Mouse (Mus musculus): ENCODE results near the gene Ndufc1.
"Not testable (repeated sequence)": the region's sequence is repeated elsewhere in the genome, so short reads cannot be mapped to it uniquely, and the experiment has no call there.

Gene Ndufc1

DNA sequence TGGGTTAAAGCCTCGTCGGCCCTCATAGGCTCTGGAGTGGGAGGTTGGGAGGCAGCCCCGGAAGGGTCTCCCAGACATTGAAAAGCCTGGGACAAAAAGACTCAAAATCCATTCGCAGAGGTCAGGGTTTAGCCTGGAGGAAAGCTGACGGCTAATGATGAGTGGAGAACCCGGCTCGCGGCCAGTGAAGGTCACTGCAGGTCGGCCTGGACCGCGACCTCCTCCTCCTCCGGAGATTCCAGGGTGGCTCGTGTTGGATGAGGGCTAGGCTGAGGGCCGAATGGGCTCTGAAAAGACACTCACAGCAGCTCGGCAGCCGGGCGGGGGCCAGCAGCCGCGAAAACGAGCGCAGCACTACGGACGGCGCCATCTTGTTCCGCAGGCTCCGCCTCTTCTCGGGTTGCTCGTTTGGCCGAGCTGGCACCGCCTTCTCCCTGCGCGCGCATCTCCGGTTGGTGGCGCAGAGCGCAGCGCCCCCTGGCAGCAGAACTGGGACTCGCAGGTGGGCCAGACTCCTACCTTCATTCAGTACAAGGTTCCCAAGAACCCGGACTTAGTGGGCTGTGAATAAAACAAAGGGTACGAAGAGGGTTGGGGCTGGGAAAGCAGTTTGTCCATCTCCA, at the start of gene Ndufc1:
Ndufc1 (minus strand) TSS at position 428 of the 623 bp plus-strand sequence.
- DNase-seq: peak; percentile 97

DNA sequence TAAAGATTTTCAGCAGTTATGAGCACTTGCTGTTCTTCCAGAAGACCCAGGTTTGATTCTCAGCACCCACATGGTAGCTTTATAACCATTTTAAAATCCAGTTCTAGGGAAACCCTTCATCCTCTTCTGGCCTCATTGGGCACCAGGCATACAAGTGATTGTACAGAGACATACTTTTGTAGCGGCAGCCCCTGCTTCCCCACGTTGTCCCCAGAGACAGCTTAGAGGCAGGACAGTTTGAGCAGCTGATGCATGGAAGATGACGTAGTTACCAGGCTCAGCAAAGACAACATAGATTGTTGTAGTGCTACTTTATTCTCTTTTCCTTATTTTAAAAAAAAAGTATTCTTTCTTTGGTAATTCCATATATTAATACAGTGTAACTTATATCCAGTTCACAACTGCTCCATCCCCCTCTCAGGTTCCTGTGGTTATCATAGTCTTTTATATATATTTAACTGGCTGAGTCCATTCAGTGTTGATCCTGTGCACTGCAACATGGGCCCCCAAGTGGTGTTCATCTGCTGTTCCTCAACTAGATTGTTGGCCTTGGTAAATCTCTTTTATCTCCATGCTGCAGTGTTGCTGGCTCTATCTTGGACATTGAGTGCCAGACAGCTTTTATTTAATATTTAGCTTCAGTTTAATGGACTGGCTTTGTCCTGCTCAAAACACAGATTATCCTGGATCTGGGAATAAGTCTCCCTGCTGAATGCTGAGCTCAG, 26.2 kb upstream of the Ndufc1 start:
- DNase-seq: no peak

DNA sequence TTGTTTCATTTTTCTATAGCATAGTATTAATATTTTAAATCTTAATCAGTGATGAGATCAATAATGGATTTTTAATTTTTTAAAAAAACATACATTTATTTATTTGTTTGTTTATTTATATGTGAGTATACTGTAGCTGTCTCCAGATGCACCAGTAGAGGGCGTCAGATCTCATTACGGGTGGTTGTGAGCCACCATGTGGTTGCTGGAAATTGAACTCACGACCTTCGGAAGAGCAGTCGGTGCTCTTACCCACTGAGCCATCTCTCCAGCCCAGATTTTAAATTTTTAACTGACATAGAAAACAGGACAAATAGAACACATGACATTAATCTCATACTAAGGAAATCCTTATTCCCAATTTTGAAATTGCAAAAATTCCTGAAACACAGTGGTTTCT, 25.6 kb upstream of the Ndufc1 start:
- not testable (repeated sequence) for DNase-seq

DNA sequence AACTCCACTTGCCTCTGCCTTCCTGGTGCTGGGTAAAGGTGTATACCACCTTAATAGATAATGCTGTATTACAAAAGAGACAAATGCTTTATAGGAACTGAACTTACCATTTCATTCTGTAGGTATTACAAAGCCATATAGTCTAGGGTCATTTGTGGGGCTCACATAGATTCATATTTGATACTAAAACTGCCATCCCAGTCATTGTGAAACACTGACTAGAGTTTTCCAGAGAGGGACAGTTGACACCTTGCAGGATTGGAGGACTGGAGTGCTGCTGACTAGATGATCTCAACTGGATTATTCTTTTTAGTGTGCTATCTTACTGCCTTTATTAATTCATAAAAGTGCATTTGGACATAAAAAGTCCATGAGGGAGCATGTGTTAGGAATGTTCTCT, 16.6 kb upstream of the Ndufc1 start:
- no peak for DNase-seq

DNA sequence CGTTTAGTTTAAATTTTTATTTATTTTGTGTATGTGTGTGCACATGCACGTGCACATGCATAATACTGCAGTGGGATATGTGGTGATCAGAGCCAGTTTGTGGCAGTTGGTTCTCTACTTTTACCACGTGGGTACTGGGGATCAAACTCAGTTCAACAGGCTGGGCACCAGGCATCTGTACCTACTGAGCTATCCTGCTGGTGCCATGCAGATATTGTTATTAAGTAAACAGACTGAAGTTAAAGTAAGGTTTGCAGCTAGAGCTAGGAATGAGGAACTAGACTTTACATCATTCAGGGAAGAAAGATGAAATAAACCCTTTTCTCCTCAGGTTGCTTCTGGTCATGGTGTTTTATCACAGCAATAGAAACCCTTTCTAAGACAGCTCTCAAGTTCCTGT, 13.1 kb upstream of the Ndufc1 start:
- DNase-seq: no peak

DNA sequence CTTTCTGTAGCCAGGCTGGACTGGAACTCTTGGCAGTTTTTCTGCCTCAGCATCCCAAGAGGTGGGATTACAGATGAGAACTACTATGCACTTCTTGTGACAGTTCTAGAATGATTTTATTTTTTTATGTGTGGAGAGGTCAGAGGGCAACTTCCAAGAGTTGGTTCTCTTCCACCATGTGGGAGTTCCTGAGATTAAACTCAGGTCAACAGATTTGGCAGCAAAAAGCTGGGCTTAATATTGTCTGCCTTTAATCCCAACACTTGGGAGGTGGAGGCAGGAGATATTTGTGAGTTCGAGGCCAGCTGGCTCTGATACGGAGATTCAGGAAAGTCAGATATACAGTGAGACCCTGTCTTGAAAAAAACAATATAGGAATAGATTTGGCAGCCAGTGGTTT, 9.2 kb upstream of the Ndufc1 start:
- DNase-seq: no peak

DNA sequence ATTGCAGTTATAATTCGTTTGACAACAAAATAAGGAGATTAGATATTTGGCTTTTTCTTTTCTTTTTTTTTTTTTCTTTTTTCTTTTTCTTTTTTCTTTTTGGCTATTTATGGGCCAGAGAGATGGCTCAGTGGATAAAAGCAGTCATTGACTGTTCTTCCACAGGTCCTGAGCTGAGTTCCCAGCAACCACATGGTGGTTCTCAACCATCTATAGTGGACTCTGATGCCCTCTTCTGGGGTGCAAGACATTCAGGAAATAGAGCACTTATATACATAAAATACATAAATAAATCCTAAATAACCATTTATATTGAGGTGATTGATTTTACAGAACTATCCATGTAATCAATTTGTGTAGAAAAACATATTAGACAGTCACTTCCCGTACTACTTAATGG, 8.7 kb upstream of the Ndufc1 start:
- DNase-seq: no peak

DNA sequence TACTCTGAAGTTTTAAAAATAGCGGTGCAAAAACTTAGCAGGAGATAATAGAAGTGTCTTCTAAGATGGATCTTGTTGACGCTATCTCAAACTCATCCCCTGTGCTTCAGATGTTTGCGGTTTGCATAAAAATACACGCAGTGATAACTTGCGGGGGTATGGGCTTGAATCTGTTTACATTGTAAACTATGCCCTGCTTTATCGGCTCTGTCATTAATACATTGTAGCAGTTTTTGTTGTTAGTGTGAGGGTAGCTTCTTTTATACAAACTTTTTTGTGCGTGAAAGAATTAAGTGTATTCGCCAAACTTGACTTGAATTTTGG, 8.3 kb upstream of the Ndufc1 start:
- DNase-seq: no peak

DNA sequence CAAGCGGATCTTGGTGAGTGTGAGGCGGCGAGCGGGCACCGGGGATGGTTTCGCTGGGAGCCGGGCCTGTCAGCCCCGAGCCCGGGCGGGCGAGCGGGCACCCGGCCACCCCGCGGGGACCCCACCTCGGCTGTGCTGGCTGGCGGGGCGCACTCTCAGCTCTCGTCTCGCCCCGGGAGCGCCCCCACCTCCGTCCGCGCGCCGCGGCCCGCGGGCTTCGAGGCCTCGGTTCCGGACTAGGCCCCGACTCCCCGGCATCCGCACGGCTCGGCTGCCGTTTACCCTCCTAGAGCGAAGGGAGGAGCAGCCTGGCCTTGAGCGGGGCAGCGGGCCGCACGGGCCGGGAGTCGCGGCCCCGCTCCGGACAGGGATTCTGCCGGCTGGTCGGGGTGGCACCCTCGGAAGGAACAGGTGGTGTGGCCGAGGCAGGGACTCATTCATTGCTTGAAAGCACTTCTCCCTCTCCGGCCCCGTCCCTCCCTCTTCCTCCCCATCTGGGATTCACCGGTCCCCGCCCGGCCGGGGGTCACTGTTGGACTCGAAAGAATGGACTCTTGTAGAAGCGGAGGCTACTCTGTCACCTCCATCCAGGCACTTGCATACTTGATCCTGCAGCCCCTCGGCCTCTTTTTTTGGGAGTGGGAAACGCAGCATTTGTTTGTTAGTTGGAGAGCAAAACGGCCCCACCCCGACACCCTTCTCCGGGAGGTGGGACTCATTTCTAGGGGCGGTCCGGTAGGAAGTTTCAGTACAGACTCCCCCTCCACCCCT, 7.8 kb upstream of the Ndufc1 start:
- peak; percentile 69 for DNase-seq

DNA sequence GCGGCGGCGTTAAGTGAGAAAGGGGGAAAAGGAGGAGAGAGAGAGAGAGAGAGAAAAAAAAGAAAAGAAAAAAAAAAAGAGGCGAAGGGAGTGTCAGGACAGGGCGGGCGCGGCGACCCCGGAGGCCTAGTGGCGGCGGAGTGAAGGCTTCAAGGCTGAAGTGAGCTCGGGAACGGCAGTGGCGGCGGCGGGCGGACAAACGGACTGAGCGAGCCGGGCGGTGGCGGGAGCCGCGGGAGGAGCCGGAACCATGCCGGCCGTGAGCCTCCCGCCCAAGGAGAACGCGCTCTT, 7.2 kb upstream of the Ndufc1 start:
- DNase-seq: no peak

DNA sequence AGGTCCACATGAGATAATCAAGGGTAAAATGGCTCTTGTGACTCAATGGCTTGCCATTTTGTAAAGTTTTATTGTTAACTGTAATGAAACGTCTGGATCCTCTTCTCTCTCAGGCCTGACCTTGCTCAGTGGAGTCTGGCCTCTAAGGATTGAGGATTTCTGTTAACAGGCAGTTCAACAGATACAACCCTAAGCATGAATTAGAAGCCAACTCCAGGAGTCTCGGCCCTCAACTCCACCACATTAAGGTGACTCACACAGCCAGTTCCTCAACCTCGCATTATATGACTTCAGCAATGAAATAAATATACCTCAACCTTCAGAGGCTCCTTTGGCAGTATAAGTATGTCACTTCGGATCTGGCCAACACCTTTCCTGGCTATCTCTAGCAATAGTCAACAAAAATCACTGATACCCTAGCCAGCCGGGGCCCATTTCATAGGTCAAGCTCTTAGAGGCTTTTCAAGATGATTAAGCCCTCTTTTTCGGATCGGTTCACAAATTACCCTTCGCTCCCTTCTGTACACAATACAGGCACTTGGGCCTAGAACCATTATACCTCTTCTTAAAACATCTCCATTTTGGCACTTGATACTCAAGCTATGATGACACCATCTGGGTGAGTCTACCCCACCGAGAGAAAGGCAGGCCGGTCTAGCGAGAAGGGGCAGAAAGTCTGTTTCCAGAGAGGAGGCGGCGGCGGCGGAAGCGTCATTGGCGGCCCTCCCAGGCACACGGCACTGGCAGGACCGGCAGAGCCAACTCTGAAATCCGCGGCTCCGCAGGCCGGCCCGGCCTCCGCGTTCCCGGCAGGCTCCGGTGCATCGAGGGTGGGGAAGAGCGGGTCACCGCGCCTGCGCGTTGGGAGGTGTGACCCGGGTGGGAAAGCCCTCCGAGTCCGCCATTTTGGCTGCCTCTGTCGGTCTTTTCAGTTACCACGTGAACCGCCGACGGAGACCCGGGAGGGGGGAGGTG, 6.6 kb upstream of the Ndufc1 start, which contains the start of gene Naa15:
Naa15 (plus strand) TSS at position 51 of the 975 bp plus-strand sequence.
- DNase-seq: peak; percentile 96

DNA sequence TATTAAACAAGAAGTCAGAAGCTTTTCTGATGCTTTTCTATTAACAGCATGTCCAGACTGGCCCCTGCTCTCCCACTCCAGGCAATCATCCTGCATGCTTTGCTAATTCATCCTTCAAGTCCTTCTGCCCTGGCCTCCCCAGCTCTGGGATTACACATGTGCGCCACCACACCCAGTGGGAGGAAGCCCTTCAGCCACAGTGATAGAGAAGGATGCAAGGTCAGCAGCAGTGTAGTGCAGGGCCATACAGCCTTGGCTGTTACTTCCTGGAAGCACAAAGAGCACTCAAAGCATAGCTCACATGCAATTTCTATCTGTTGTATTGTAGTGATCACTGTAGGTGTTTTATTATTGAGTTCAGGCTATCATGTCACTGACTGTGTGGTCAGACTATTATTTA, 4.5 kb upstream of the Ndufc1 start:
- DNase-seq: no peak

DNA sequence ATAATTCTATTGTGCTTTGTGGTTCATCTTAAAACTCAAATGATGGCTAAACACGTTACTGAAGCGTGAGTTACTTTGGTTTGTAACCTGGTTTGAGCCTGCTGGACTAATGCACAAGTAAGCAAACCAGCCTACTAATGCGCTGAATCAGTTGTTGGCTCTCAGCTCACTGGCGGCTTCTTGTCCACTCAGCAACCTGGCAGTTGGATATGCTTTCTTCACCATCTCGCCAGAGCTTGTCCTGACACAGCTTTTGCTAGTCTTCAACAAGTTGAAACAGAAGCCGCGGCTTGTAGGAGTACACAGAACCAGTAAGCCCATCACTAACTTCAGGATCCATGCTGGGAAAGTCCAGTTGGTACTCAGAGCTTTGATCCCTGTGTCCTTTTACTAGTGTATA, 3.7 kb upstream of the Ndufc1 start:
- DNase-seq: no peak

DNA sequence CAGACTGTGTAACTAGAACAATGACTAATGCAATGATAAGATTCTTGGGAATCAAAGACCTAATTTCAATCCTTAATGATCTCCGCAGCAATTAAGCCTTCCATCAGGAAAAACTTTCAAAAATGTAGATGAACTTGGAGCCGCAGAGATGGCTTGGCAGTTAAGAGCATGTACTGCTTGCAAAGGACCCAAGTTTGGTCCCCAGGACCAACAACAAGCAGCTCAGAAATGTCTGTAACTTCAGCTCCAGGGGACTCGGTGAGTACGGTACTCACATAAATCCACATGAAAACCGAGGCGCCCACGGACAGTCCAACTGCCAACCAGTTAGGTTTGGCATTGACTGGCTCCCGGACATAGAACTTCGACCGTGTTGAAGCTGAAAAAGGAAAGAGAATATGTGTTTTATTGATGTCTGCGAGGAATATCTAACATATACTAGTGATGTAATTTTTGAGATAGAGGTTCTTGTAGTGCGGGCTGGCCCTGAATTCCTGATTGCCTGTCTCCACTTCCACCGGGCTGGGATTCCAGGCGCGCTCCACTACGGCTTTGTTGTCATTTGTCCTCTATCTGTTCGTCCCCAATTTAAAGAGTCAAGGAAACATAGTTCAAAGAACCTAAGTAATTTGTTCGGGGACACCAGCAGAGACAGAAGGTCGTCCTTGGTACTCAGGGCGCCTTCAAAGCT, 773 bp downstream of the Ndufc1 start:
- no peak for DNase-seq

DNA sequence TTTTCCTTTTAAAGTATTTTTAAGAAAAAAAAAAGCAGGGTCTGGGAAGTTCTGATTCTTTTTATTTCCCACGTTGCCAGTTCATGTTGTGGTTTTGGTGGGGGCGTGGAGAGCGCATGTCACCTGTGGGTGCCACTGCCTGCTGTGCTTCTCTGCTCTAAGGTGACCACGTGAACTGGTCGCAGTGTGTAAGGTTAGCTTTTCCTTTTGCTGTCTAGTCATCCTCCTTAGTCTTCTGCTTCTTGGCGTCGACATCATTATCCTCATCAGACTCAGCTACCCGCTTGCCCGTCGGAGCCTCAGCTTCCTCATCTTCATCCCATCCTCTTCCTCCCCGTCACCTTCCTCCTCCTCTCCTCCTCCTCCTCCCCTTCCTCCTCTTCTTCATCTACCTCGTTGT, 6.2 kb downstream of the Ndufc1 start:
- no peak for DNase-seq

DNA sequence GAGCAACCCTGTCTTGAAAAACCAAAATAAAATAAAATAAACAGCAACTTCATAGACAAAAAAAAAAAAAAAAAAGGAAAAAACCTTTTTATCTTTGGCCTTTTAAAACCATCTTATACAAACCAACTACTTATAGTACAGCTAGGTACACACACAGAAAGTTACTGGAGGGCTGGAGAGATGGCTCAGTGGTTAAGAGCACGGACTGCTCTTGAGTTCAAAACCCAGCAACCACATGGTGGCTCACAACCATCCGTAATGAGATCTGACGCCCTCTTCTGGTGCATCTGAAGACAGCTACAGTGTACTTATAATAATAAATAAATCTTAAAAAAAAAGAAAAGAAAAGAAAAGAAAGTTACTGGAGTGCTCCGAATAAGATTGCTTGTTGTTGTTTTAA, 6.7 kb downstream of the Ndufc1 start:
- not testable (repeated sequence) for DNase-seq

DNA sequence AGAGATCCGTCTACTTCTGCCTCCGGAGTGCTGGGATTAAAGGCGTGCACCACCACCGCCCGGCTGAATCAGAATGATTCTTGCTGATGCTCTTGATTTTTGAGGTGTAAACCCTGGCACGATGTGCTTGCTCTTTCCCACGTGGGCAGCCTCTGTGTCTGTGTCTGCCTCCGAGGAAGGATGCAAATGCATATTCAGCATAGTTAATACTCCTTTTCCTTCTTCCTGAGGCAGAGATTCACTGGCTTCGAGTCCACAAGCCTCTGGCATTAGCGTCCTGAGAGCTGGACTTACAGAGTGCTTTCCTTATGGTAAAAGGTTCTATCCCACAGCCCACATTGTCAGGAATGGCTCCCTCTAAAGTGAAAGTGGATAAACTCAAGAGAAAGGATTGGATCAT, 8.1 kb downstream of the Ndufc1 start:
- DNase-seq: no peak

DNA sequence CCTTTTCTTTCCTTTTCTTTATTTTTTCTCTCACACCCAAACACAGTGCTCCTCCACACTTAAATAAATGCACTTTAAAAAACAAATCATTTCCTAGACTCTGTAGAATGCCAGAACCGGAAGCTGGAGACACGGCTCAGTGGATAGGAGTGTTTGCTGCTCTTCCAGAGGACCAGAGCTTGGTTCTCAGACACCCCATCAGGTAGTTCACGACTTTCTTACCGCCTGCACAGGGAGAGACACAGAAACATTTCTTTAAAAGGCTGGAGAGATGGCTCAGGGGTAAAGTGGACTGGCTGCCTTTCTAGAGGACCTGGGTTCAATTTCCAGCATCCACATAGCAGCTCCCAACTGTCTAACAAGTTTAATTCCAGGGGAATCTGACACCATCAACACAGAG, 9.3 kb downstream of the Ndufc1 start:
- no peak for DNase-seq

DNA sequence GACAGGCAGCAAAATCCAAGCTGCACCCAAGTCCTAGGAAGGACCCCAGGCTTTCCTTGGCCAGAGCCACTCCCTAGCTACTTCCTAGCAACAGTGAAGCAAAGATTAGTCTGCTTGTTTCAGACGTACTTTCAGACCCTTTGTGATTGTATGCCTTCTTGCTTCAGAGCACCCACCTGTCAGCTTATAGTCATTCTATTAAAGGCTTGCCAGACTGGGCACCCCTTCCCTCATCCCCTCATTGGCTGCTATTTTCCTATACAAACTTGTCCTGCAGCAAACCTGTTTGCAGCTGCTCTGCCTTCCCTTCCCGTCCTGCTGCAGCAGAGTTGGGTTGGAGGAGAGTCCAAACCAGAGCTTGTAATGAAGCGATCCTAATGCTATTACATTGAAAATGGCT, 10.1 kb downstream of the Ndufc1 start:
- DNase-seq: no peak

DNA sequence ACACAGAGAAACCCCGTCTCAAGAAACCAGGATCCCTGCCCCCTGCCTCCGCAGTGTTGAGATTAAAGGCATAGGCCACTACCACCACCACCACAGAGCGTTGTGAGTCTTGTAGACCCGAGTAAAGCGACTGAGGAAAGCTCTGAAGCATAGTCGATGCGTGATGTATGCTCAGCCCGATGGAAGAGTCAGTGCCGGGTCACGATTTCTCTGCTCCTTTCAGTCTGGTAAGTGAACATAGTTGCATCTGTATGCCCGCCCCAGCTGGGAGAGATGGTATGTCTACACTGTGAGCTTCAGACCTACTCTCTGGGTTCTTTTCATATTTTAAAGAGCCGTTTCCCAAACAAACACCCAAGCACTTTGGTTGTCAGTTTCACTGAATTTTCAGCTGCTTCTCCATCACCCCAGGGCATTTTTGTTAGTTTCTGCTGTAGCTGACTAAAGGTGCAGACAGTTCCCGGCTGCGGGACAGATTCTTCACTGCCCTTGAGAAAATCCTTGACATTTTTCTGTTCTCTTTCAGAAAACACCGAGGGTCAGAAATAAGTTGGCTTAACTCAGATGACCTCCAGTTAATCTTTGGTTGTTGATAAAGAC, 11.0 kb downstream of the Ndufc1 start:
- no peak for DNase-seq

DNA sequence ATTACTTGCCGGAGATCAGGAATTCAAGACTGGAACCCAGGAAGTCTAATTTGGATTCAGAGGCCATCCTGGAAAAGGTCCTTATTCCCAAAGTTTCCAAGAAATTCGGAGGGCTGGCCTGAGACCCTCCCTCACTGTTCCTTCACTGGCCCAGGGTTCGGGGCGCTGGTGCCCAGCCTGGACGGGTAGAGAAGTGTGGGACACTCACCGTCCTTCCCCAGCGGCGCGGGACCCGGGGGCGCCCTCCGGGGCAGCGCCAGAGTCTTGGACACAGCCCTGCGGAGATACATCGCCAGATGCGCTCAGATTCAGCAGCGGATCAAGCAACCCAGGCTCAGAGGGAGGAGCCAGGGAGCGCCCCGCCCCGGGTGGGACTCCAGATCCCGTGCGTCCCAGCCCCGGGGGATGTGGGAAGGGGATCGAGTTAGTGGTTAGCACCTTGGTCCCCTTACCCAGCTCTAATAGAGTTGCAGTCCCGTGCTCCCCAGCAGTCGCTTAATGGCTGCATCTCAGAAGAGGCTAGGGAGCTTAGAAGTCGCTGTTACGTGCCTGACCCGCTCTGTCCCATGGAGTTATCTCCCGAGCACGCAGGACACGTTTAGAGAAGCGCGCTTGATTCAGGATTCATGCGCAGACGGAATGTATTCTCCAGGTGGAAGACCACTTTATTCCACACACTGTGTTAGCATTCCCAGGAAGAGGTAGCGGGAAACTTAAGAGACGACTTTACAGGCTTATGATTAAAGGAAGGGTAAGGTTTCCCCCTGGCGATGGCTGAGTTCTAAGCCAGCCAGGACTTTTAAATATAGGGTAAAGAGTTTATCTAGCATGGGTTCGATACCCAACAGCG, 12.3 kb downstream of the Ndufc1 start, which contains the start of gene Mgarp:
Mgarp (minus strand) TSS at position 520 of the 850 bp plus-strand sequence.
- DNase-seq: no peak

Data from cerebellum, adult 9-10 months (tissue).